Mouse (Mus musculus): ENCODE data around the gene Fbxo27. TPM values are rescaled to one million over a fixed set of nuclear protein-coding genes. Genes with fewer than 3 reads are reported as not detected.
"Not testable (repeated sequence)": the region's sequence is repeated elsewhere in the genome, so short reads cannot be mapped to it uniquely, and the experiment has no call there.

Gene Fbxo27
- total RNA-seq (2014; fragmentation: Nextera tagmentation) (4.3 TPM in 1 of 2 replicates, not detected in the other), total RNA-seq (2017) (0.17 TPM in 1 of 2 replicates, not detected in the other)

DNA sequence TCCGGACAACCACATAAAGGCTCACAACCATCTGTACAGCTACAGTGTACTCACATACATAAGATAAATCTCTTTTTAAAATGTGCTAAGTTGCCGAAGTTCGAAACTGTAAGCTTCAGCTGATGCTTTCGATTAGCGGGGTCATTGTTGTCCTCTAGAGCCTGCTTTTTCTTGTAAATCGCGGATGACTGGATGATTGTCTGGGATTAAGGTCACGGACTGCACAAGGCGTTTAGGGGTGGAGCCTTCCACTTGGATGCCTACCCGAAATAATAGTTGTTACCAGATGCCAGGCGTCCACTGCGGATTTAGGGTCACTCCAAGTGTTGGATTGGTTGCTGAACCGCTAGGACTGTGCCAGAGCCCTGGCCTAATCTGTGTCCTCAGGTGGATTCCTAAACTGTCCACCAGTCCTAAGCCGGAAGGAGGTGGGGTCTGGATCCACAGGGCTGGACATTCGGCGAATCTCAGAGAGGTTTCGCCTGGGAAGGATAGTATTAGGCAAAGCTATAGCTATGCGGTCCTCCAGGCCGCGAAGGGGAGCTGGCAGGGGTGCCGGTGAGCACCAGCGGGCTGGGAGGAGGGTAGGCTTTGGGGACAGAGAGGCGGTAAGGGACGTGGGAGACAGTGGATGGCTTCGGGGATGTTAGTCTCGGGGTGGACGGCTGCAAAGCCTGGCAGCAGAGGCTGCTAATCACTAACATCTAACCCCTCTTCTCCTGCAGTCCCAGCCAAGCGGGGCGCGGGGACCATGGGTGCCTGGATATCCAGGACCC lies at the start of gene Fbxo27:
TSS of gene Fbxo27 (plus strand) at position 305 of the 776 bp plus-strand sequence.
- no peak for ATAC-seq (replicated peaks; ENCODE audit: poor library complexity, severe bottlenecking)

GRCm38 (mm10) chr7:28645366-28645765 lies 47.3 kb upstream of the Fbxo27 start:
- ATAC-seq (replicated peaks; ENCODE audit: poor library complexity, severe bottlenecking) = no peak

DNA sequence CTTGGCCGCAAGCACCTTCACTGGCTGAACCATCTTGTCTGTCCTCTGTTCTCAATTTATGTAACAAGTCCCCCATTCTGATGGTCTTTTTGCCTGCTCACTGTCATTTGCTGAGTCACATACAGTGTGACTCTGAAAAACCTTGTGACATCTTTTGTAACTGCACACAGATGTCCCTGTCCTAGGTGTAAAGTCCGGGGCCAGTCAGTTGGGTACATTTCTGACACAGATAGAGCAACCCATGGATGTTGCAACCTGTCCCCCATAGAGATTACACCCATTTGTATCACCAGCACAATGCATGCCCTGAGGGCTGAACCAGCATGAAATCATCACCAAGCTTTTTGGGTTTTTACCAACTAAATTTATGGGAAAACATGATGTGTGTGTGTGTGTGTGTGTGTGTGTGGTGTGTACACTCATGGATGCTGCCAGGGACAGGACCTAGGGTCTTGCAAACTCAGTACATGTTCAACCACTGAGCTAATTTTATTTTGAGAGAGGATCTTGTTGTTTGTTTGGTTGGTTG lies 46.6 kb upstream of the Fbxo27 start:
- peak; percentile 37 for ATAC-seq (replicated peaks; ENCODE audit: poor library complexity, severe bottlenecking)

DNA sequence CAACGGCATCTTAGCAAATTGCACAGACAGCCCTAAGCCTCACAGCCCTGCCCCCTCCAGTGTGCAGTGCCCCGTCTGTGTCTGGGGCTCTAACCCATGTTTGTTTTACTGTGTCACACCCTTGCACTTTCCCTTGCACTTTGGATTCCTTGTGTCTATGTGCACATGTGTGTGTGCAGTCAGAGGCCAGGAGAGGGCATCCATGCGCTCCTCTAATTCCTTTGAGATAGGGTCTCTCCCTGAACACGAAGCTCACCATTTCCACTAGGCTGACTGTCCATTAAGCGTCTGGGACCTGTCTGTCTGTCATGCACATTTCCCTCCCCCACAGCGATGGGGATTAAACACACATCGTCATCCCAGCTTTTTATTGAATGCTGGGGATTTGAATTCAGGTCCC lies 45.6 kb upstream of the Fbxo27 start:
- no peak for ATAC-seq (replicated peaks; ENCODE audit: poor library complexity, severe bottlenecking)

- ATAC-seq (replicated peaks; ENCODE audit: poor library complexity, severe bottlenecking) = no peak
Measured at GRCm38 (mm10) chr7:28651157-28651556, 41.5 kb upstream of the Fbxo27 start.

- no peak for ATAC-seq (replicated peaks; ENCODE audit: poor library complexity, severe bottlenecking)
Measured at GRCm38 (mm10) chr7:28656430-28656829, 36.2 kb upstream of the Fbxo27 start.

DNA sequence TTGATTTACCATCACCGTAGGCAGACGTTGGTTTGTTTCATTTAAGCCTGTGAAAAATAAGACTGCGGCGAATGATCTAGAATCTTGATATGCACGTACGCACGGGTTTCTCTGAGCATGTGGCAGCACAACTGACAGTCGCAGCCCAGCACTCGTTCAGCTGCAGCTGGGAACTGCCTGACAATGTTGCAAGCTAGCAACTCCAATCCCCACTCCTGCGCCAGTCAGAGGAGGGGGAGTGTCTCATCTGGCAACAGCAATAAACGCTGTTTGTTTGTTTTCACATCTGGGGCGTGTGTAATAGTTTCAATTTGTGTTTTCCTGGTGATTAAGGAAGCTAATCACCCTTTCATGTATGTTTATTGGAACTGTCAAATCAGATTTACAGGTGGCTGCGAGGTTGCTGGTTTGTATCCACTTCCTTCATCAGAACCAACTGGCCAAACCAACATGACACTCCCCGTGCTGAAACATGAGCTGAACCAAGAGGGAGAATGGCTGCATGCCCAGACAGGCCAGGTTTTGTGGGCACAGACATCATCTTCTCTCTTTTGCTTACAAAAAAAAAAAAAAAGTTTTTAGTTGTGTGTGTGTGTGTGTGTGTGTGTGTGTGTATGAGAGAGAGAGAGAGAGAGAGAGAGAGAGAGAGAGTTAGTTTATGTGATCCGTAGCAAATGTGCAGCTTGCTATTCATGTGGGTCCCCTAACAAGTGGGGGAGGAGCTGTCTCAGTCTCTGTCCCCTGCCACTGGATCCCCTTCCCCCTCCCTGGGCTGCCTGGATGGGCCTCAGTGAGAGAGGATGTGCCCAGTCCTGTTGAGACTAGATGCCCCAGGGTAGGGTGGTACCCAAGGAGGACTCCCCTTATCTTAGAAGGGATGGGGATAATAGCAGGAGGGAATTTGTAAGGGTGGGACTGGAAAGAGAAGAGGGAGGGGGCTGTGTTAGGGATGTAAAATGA lies 26.7 kb upstream of the Fbxo27 start:
- peak; percentile 52 for ATAC-seq (replicated peaks; ENCODE audit: poor library complexity, severe bottlenecking)

- ATAC-seq (replicated peaks; ENCODE audit: poor library complexity, severe bottlenecking) = peak; percentile 91
Measured at GRCm38 (mm10) chr7:28671172-28671571, 21.5 kb upstream of the Fbxo27 start.

DNA sequence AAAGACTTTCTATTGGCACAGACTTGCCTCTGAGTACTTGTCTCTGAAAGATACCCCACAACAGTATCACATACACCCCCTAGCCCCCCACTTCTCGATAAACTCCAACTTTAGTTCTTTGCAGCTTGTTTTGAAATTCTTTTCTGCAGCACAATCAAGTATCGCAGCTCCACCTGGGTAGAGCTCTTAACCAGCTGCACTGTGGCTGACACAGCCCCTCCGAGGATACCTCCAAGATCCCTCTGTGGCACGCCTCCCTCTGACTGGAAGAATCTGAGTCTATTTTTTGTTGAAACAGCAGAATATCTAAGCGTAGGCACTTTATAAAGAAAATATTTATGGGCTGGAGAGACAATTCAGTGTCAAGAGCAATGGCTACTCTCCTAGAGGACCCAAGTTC lies 20.4 kb upstream of the Fbxo27 start:
- no peak for ATAC-seq (replicated peaks; ENCODE audit: poor library complexity, severe bottlenecking)

- not testable (repeated sequence) for ATAC-seq (replicated peaks; ENCODE audit: poor library complexity, severe bottlenecking)
Measured at GRCm38 (mm10) chr7:28672786-28673185, 19.9 kb upstream of the Fbxo27 start.

- ATAC-seq (replicated peaks; ENCODE audit: poor library complexity, severe bottlenecking) = peak; percentile 58
Measured at GRCm38 (mm10) chr7:28674994-28675393, 17.7 kb upstream of the Fbxo27 start.

- ATAC-seq (replicated peaks; ENCODE audit: poor library complexity, severe bottlenecking) = no peak
Measured at GRCm38 (mm10) chr7:28675746-28676145, 16.9 kb upstream of the Fbxo27 start.

GRCm38 (mm10) chr7:28676811-28677541 lies 15.7 kb upstream of the Fbxo27 start:
- no peak for ATAC-seq (replicated peaks; ENCODE audit: poor library complexity, severe bottlenecking)

- ATAC-seq (replicated peaks; ENCODE audit: poor library complexity, severe bottlenecking) = no peak
Measured at GRCm38 (mm10) chr7:28677624-28678023, 15.0 kb upstream of the Fbxo27 start.

DNA sequence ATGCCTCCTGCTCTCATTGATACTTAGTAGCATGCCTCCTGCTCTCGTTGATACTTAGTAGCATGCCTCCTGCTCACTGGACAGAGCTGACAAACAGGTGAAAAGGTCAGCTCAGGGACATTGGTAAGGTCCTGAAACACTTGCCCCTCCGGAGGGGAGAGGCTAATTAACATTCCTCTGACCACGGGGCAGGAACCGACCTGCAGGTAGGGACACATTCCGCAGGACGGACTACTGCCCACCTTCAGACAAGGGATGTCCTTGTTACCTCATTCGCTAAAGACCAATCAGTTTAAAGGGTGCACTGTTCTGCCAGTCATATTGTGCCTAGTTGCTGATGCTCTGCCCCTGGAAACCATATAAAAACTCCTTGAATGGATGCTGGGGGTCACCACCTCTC lies 1.6 kb upstream of the Fbxo27 start:
- ATAC-seq (replicated peaks; ENCODE audit: poor library complexity, severe bottlenecking) = no peak

- peak; percentile 83 for ATAC-seq (replicated peaks; ENCODE audit: poor library complexity, severe bottlenecking)
Measured at GRCm38 (mm10) chr7:28693321-28693966, 795 bp downstream of the Fbxo27 start.

DNA sequence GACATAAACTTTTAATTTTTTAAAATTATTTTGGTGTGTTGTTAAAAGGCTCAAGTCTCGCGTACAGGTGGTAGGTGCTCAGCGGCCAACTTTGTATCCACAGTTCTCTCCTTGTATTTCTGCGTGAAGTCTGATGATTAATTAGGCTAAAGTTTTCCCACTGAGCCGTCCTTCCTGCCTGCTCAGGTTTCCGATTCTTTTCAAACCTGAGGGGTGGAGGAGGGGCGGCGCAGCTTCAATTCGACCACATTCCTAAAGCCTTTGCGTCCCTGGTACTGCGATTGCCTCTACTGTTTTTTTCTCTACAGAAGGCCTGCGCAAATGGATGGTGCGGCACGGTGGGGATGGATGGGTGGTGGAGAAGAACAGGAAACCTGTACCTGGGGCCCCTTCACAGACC lies 1.8 kb downstream of the Fbxo27 start:
- ATAC-seq (replicated peaks; ENCODE audit: poor library complexity, severe bottlenecking) = no peak

DNA sequence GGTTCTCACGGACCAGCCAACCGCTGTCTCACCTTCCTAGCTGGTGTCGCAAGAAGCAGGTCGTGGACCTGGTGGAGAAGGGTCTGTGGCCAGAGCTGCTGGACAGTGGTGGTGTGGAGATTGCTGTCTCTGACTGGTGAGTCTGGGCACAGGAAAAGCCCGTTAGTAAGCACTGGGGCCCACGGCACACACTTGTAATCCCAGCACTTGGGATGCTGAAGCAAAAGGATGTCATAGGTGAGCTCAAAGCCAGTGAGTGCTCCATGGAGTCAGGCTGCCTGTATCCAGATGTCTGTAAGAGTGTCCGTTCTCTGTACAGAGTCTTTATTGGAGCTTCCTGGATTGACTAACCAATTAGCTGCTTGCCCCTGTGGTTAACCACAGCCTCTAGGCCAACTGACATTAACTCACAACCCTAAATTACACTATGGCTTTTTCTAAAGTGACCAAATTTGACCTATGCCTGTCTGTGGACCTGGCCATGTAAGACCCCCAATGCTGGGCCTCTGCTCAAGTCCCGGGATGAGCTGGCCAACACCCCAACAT lies 2.4 kb downstream of the Fbxo27 start:
- ATAC-seq (replicated peaks; ENCODE audit: poor library complexity, severe bottlenecking) = peak; percentile 71

GRCm38 (mm10) chr7:28697277-28697676 lies 4.6 kb downstream of the Fbxo27 start:
- no peak for ATAC-seq (replicated peaks; ENCODE audit: poor library complexity, severe bottlenecking)

Data from granulocyte monocyte progenitor cell, adult 5-6 weeks (primary cell).